Mouse (Mus musculus) small intestine, adult 2 months (tissue): Measurements from ENCODE around the gene Abcb8.

Experiments used
- CTCF ChIP-seq: fragments of 200-500 bp; IDR thresholded peaks from 2 replicates; pipeline ENCODE4 v1.5.1; 2012; ENCODE audit warnings: low read depth, mild to moderate bottlenecking, control low read depth, inconsistent platforms, low read length, moderate library complexity, mixed read lengths; ENCODE audit not compliant: insufficient replicate concordance, insufficient read length; ENCODE audit errors: extremely low read depth
- POLR2A ChIP-seq: fragments of 200-500 bp; IDR thresholded peaks from 2 replicates; pipeline ENCODE4 v1.6.1; 2012; ENCODE audit warnings: low read depth, mild to moderate bottlenecking, control low read depth, inconsistent platforms, low read length, moderate library complexity

DNA sequence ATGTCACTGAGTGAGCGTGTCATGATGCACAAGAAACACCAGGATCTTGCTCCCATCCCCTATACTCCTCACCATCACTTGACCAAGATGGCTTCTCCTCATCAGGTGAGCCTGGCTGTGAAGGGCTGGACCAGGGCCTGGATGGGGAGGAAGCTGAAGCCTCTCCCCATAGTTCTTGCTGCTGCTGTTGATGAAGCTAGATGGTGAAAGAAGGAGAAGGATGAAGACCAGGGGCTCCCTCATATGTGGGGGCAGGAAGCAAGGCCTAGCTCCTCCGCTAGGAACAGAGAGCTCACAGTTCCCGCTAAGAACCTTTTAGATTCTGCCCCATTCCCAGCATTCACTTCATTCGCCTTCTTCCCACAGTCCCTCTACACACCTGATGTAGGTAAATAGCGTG lies 8.1 kb upstream of the Abcb8 start:
- TF ChIP-seq CTCF (no peak), POLR2A (no peak)
